Mouse (Mus musculus): ENCODE measurements around the gene Tmem108. TPM values are rescaled to one million over a fixed set of nuclear protein-coding genes. Genes with fewer than 3 reads are reported as not detected.

The Tmem108 gene
- polyA plus RNA-seq, 1 experiment: 6.1 TPM

- Histone ChIP-seq H3K27me3 (ENCODE audit: control insufficient read depth, insufficient read depth, low read length) (no peaks in the 10 kb centered on the region), H3K4me3 (ENCODE audit: control insufficient read depth, insufficient read depth, low read length) (no peak overlapping the region), H3K27ac (ENCODE audit: control insufficient read depth, insufficient read depth, low read length) (no peak overlapping the region), H3K4me1 (replicated peaks; ENCODE audit: control insufficient read depth, insufficient read depth, low read length) (no peaks in the 10 kb centered on the region), H3K36me3 (ENCODE audit: control insufficient read depth, insufficient read depth, low read length) (no peaks in the 10 kb centered on the region)
- DNase-seq: no peak
- no peak for TF ChIP-seq CTCF (IDR thresholded peaks at IDR 0.05; ENCODE audit: borderline replicate concordance, control insufficient read depth, extremely low read depth, insufficient read depth, low read length, poor library complexity)
- no peak for TF ChIP-seq POLR2A (IDR thresholded peaks at IDR 0.05; ENCODE audit: control insufficient read depth, extremely low read depth, insufficient read depth, low read length, poor library complexity)
- WGBS: 47% methylated on average over 1 of the region's 1 CpGs
Measured at GRCm38 (mm10) chr9:103778185-103778584, 16.5 kb upstream of the Tmem108 start.

GRCm38 (mm10) chr9:103761151-103761571 lies 476 bp downstream of the Tmem108 start:
- peak overlapping the region; percentile 36 for H3K4me3 ChIP-seq (ENCODE audit: control insufficient read depth, insufficient read depth, low read length)
- no peaks in the 10 kb centered on the region for H3K36me3 ChIP-seq (ENCODE audit: control insufficient read depth, insufficient read depth, low read length)
- DNase-seq: no peak
- 2% methylated on average over 30 of the region's 30 CpGs for WGBS
- peaks cover 12% of the 10 kb centered on the region for H3K27me3 ChIP-seq (ENCODE audit: control insufficient read depth, insufficient read depth, low read length)
- peaks cover 11% of the 10 kb centered on the region; the same call in 1 of the 2 replicates for H3K4me1 ChIP-seq (replicated peaks; ENCODE audit: control insufficient read depth, insufficient read depth, low read length)
- TF ChIP-seq CTCF (IDR thresholded peaks at IDR 0.05; ENCODE audit: borderline replicate concordance, control insufficient read depth, extremely low read depth, insufficient read depth, low read length, poor library complexity): no peak
- TF ChIP-seq POLR2A (IDR thresholded peaks at IDR 0.05; ENCODE audit: control insufficient read depth, extremely low read depth, insufficient read depth, low read length, poor library complexity): no peak
- H3K27ac ChIP-seq (ENCODE audit: control insufficient read depth, insufficient read depth, low read length): no peak overlapping the region

- DNase-seq: no peak
- no peak overlapping the region for H3K4me3 ChIP-seq (ENCODE audit: control insufficient read depth, insufficient read depth, low read length)
- H3K27me3 ChIP-seq (ENCODE audit: control insufficient read depth, insufficient read depth, low read length): peaks cover 12% of the 10 kb centered on the region
- WGBS: 29% methylated on average over 8 of the region's 8 CpGs
- H3K4me1 ChIP-seq (replicated peaks; ENCODE audit: control insufficient read depth, insufficient read depth, low read length): peaks cover 11% of the 10 kb centered on the region; the same call in 1 of the 2 replicates
- no peak overlapping the region for H3K27ac ChIP-seq (ENCODE audit: control insufficient read depth, insufficient read depth, low read length)
- H3K36me3 ChIP-seq (ENCODE audit: control insufficient read depth, insufficient read depth, low read length): no peaks in the 10 kb centered on the region
- TF ChIP-seq POLR2A (IDR thresholded peaks at IDR 0.05; ENCODE audit: control insufficient read depth, extremely low read depth, insufficient read depth, low read length, poor library complexity): no peak
- no peak for TF ChIP-seq CTCF (IDR thresholded peaks at IDR 0.05; ENCODE audit: borderline replicate concordance, control insufficient read depth, extremely low read depth, insufficient read depth, low read length, poor library complexity)
Measured at GRCm38 (mm10) chr9:103760356-103760755, 1.3 kb downstream of the Tmem108 start.

- Histone ChIP-seq H3K36me3 (ENCODE audit: control insufficient read depth, insufficient read depth, low read length) (no peaks in the 10 kb centered on the region), H3K27me3 (ENCODE audit: control insufficient read depth, insufficient read depth, low read length) (peaks cover 12% of the 10 kb centered on the region), H3K27ac (ENCODE audit: control insufficient read depth, insufficient read depth, low read length) (no peak overlapping the region), H3K4me3 (ENCODE audit: control insufficient read depth, insufficient read depth, low read length) (no peak overlapping the region), H3K4me1 (replicated peaks; ENCODE audit: control insufficient read depth, insufficient read depth, low read length) (peaks cover 11% of the 10 kb centered on the region; the same call in 1 of the 2 replicates)
- no peak for DNase-seq
- TF ChIP-seq POLR2A (IDR thresholded peaks at IDR 0.05; ENCODE audit: control insufficient read depth, extremely low read depth, insufficient read depth, low read length, poor library complexity): no peak
- no peak for TF ChIP-seq CTCF (IDR thresholded peaks at IDR 0.05; ENCODE audit: borderline replicate concordance, control insufficient read depth, extremely low read depth, insufficient read depth, low read length, poor library complexity)
- 56% methylated on average over 9 of the region's 9 CpGs for WGBS
Measured at GRCm38 (mm10) chr9:103759829-103760228, 1.8 kb downstream of the Tmem108 start.

- WGBS: 27% methylated on average over 20 of the region's 20 CpGs
- Histone ChIP-seq H3K36me3 (ENCODE audit: control insufficient read depth, insufficient read depth, low read length) (no peaks in the 10 kb centered on the region), H3K4me3 (ENCODE audit: control insufficient read depth, insufficient read depth, low read length) (no peak overlapping the region), H3K27me3 (ENCODE audit: control insufficient read depth, insufficient read depth, low read length) (peaks cover 12% of the 10 kb centered on the region), H3K27ac (ENCODE audit: control insufficient read depth, insufficient read depth, low read length) (no peak overlapping the region), H3K4me1 (replicated peaks; ENCODE audit: control insufficient read depth, insufficient read depth, low read length) (peaks cover 11% of the 10 kb centered on the region; the same call in 1 of the 2 replicates)
- peak; percentile 69 for DNase-seq
- TF ChIP-seq POLR2A (IDR thresholded peaks at IDR 0.05; ENCODE audit: control insufficient read depth, extremely low read depth, insufficient read depth, low read length, poor library complexity) (no peak), CTCF (IDR thresholded peaks at IDR 0.05; ENCODE audit: borderline replicate concordance, control insufficient read depth, extremely low read depth, insufficient read depth, low read length, poor library complexity) (no peak)
Measured at GRCm38 (mm10) chr9:103758930-103759695, 2.5 kb downstream of the Tmem108 start.

- H3K4me3 ChIP-seq (ENCODE audit: control insufficient read depth, insufficient read depth, low read length): no peak overlapping the region
- whole genome bisulfite sequencing: 89% methylated on average over 7 of the region's 7 CpGs
- no peak for TF ChIP-seq CTCF (IDR thresholded peaks at IDR 0.05; ENCODE audit: borderline replicate concordance, control insufficient read depth, extremely low read depth, insufficient read depth, low read length, poor library complexity)
- TF ChIP-seq POLR2A (IDR thresholded peaks at IDR 0.05; ENCODE audit: control insufficient read depth, extremely low read depth, insufficient read depth, low read length, poor library complexity): no peak
Measured at GRCm38 (mm10) chr9:103758246-103758645, 3.4 kb downstream of the Tmem108 start.

More at GRCm38 (mm10) chr9:103758246-103758645, 3.4 kb downstream of the Tmem108 start:
- Histone ChIP-seq H3K4me1 (replicated peaks; ENCODE audit: control insufficient read depth, insufficient read depth, low read length) (peaks cover 11% of the 10 kb centered on the region; the same call in 1 of the 2 replicates), H3K27ac (ENCODE audit: control insufficient read depth, insufficient read depth, low read length) (no peak overlapping the region), H3K27me3 (ENCODE audit: control insufficient read depth, insufficient read depth, low read length) (peaks cover 12% of the 10 kb centered on the region), H3K36me3 (ENCODE audit: control insufficient read depth, insufficient read depth, low read length) (no peaks in the 10 kb centered on the region)
- DNase-seq: no peak

All from thymus, adult 2 months (tissue).